Mouse (Mus musculus) lung, embryonic 16.5 days (tissue): ENCODE measurements at regions not wholly inside any gene's neighbourhood (a gene's known extent, or its start where the extent isn't known, plus 50 kb on each side); places are given as distances from the start of the nearest gene placed in this dataset.

Experiments used
- ATAC-seq: fragments of 200-750 bp; cut with Nextera tagmentation; 2 replicates; pipeline ENCODE4 v1.8.0; 2017; ENCODE audit warnings: low read depth, mild to moderate bottlenecking, moderate library complexity
- H3K27ac ChIP-seq: fragments of 300-500 bp; sonication (generic); 2 replicates; pipeline ENCODE4 v1.5.1; 2014; ENCODE audit warnings: mild to moderate bottlenecking, control low read depth, low read length
- H3K27me3 ChIP-seq: fragments of 300-500 bp; sonication (generic); 2 replicates; pipeline ENCODE4 v1.6.1; 2014; ENCODE audit warnings: low read depth, low read length, mixed read lengths; ENCODE audit not compliant: control insufficient read depth, insufficient read depth
- H3K36me3 ChIP-seq: fragments of 300-500 bp; sonication (generic); 2 replicates; pipeline ENCODE4 v1.6.1; 2014; ENCODE audit warnings: low read length; ENCODE audit not compliant: control insufficient read depth, insufficient read depth
- H3K4me1 ChIP-seq: fragments of 300-500 bp; sonication (generic); replicated peaks from 2 replicates; pipeline ENCODE4 v1.6.1; 2014; ENCODE audit warnings: low read length, mixed read lengths; ENCODE audit not compliant: control insufficient read depth, insufficient read depth
- H3K4me2 ChIP-seq: fragments of 300-500 bp; sonication (generic); 2 replicates; pipeline ENCODE4 v1.6.1; 2014; ENCODE audit warnings: low read depth, low read length, control low read depth
- H3K4me3 ChIP-seq: fragments of 300-500 bp; sonication (generic); 2 replicates; pipeline ENCODE4 v1.5.1; 2014; ENCODE audit warnings: mild to moderate bottlenecking, low read length, control low read depth
- H3K9ac ChIP-seq: fragments of 300-500 bp; sonication (generic); 2 replicates; pipeline ENCODE4 v1.6.1; 2014; ENCODE audit warnings: low read length, control low read depth
- H3K9me3 ChIP-seq: fragments of 300-500 bp; sonication (generic); 2 replicates; pipeline ENCODE4 v1.6.1; 2016; ENCODE audit warnings: low read length; ENCODE audit not compliant: control insufficient read depth
- WGBS: fragments of 180-500 bp; shearing (Covaris S2); extraction: QIAGEN DNeasy Blood & Tissue Kit; methylation state at CpG from one replicate; pipeline ENCODE4 v1.1.7; 2014; 5-methylcytosine and 5-hydroxymethylcytosine counted together

GRCm38 (mm10) chr11:84725936-84726613 lies 93.2 kb downstream of the Mrm1 start:
- no peak overlapping the region for H3K27ac ChIP-seq

GRCm38 (mm10) chr11:84725177-84725792 lies 94.0 kb downstream of the Mrm1 start:
- ATAC-seq = no peak
- Histone ChIP-seq H3K9me3 (no peaks in the 10 kb centered on the region), H3K4me3 (no peak overlapping the region), H3K36me3 (no peaks in the 10 kb centered on the region), H3K4me1 (no peaks in the 10 kb centered on the region), H3K27me3 (no peaks in the 10 kb centered on the region; the same call in 1 of the 2 replicates), H3K4me2 (no peak overlapping the region), H3K9ac (no peak overlapping the region), H3K27ac (no peak overlapping the region)
- WGBS = 46% methylated on average over 11 of the region's 11 CpGs

More at GRCm38 (mm10) chr11:84725936-84726613, 93.2 kb downstream of the Mrm1 start:
- H3K4me2 ChIP-seq = no peak overlapping the region
- no peaks in the 10 kb centered on the region; the same call in 1 of the 2 replicates for H3K27me3 ChIP-seq
- H3K4me3 ChIP-seq = no peak overlapping the region
- ATAC-seq = no peak
- WGBS = 65% methylated on average over 18 of the region's 18 CpGs
- H3K4me1 ChIP-seq = no peaks in the 10 kb centered on the region
- H3K36me3 ChIP-seq = no peaks in the 10 kb centered on the region
- H3K9me3 ChIP-seq = no peaks in the 10 kb centered on the region
- H3K9ac ChIP-seq = no peak overlapping the region

- Histone ChIP-seq H3K4me2 (no peak overlapping the region), H3K4me3 (no peak overlapping the region), H3K36me3 (no peaks in the 10 kb centered on the region), H3K9ac (no peak overlapping the region), H3K27me3 (no peaks in the 10 kb centered on the region; the same call in 1 of the 2 replicates), H3K27ac (no peak overlapping the region), H3K9me3 (no peaks in the 10 kb centered on the region), H3K4me1 (no peaks in the 10 kb centered on the region)
- WGBS = 3% methylated on average over 18 of the region's 18 CpGs
- peak; percentile 20; the same call in 1 of the 2 replicates for ATAC-seq
Observed at GRCm38 (mm10) chr11:84724080-84724479, 95.2 kb downstream of the Mrm1 start.

- Histone ChIP-seq H3K27ac (no peak overlapping the region), H3K36me3 (no peaks in the 10 kb centered on the region), H3K9ac (no peak overlapping the region), H3K4me1 (no peaks in the 10 kb centered on the region), H3K4me3 (no peak overlapping the region), H3K27me3 (no peaks in the 10 kb centered on the region; the same call in 1 of the 2 replicates), H3K9me3 (no peaks in the 10 kb centered on the region), H3K4me2 (no peak overlapping the region)
- ATAC-seq = no peak
- WGBS = 49% methylated on average over 12 of the region's 12 CpGs
Observed at GRCm38 (mm10) chr11:84722658-84723201, 96.6 kb downstream of the Mrm1 start.

DNA sequence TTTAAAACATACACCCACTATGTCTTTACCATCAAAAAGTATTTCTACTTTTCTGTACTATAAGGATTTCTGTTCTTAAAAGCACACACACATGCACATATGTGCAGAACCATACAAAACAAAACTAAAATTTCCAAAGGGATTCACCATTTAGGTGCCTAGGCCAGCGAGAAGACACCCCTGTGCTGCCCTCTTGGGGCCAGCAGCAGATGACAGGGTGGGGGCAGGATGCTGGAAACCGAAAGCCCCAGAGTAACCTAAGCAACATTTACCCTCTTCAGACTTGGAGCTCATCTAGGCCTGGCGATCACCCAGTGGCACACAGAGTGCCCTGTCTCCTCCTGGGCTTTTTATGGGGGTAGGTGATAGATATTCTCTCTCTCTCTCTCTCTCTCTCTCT lies 97.3 kb downstream of the Mrm1 start:
- no peak for ATAC-seq
- WGBS = 23% methylated on average over 3 of the region's 3 CpGs
- Histone ChIP-seq H3K27me3 (no peaks in the 10 kb centered on the region; the same call in 1 of the 2 replicates), H3K27ac (no peak overlapping the region), H3K4me2 (no peak overlapping the region), H3K4me1 (no peaks in the 10 kb centered on the region), H3K9me3 (no peaks in the 10 kb centered on the region), H3K9ac (no peak overlapping the region), H3K36me3 (no peaks in the 10 kb centered on the region), H3K4me3 (no peak overlapping the region)

DNA sequence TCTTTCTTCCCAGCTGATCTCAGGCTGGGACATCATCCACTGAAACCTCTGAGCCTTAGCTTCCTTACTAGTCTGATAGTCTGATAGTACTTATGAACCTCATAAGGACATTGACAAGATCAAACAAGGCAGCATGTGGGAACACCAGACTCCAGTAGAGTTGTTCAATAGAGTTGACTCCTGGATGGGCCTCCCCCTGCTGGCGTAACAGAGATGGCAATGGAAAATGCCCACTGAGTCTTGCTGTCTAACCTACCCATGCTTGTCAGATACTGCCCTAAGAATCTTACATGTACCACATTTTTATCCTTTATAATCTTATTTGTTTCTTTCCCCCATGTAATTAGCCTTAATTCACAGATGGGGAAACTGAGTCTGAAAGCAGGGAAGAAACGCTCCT lies 98.2 kb downstream of the Mrm1 start:
- Histone ChIP-seq H3K4me3 (no peak overlapping the region), H3K9ac (no peak overlapping the region), H3K27ac (no peak overlapping the region), H3K36me3 (no peaks in the 10 kb centered on the region), H3K4me1 (no peaks in the 10 kb centered on the region), H3K27me3 (no peaks in the 10 kb centered on the region; the same call in 1 of the 2 replicates), H3K4me2 (no peak overlapping the region), H3K9me3 (no peaks in the 10 kb centered on the region)
- no peak for ATAC-seq
- WGBS = 65% methylated on average over 2 of the region's 2 CpGs

- Histone ChIP-seq H3K36me3 (no peaks in the 10 kb centered on the region), H3K9ac (no peak overlapping the region), H3K27me3 (no peaks in the 10 kb centered on the region; the same call in 1 of the 2 replicates), H3K9me3 (no peaks in the 10 kb centered on the region), H3K4me2 (no peak overlapping the region), H3K27ac (no peak overlapping the region), H3K4me1 (no peaks in the 10 kb centered on the region), H3K4me3 (no peak overlapping the region)
- WGBS = 73% methylated on average over 1 of the region's 1 CpGs
- no peak for ATAC-seq
Observed at GRCm38 (mm10) chr11:84719781-84720180, 99.5 kb downstream of the Mrm1 start.

- Histone ChIP-seq H3K9ac (no peak overlapping the region), H3K27me3 (no peaks in the 10 kb centered on the region), H3K9me3 (no peaks in the 10 kb centered on the region), H3K4me1 (no peaks in the 10 kb centered on the region), H3K4me2 (no peak overlapping the region), H3K4me3 (no peak overlapping the region), H3K27ac (no peak overlapping the region), H3K36me3 (no peaks in the 10 kb centered on the region)
- WGBS = 61% methylated on average over 6 of the region's 6 CpGs
- ATAC-seq = no peak
Observed at GRCm38 (mm10) chr11:84712731-84713130, 106.6 kb downstream of the Mrm1 start.

- WGBS = 50% methylated on average over 6 of the region's 6 CpGs
- Histone ChIP-seq H3K9me3 (no peaks in the 10 kb centered on the region), H3K4me2 (no peak overlapping the region), H3K27ac (no peak overlapping the region), H3K36me3 (no peaks in the 10 kb centered on the region), H3K9ac (no peak overlapping the region), H3K4me1 (0 out of 2 replicates have a peak, but pooled peaks cover 1% of the 10 kb centered on the region), H3K27me3 (no peaks in the 10 kb centered on the region), H3K4me3 (no peak overlapping the region)
- ATAC-seq = no peak
Observed at GRCm38 (mm10) chr11:84711886-84712285, 107.4 kb downstream of the Mrm1 start.
